Mouse (Mus musculus): Measurements from ENCODE around the gene Spryd3. TPM values are rescaled to one million over a fixed set of nuclear protein-coding genes. Genes with fewer than 3 reads are reported as not detected.

The Spryd3 gene
- polyA plus RNA-seq, 1 experiment: 46.6 TPM

- Histone ChIP-seq H3K27ac (ENCODE audit: control insufficient read depth, insufficient read depth, low read depth, low read length) (peak within 1 kb of the TSS; percentile 97), H3K27me3 (ENCODE audit: control insufficient read depth, insufficient read depth, low read length) (no peaks in the 10 kb centered on the region), H3K36me3 (ENCODE audit: control insufficient read depth, insufficient read depth, low read length) (no peaks in the 10 kb centered on the region), H3K4me3 (ENCODE audit: control insufficient read depth, low read depth, low read length) (peak within 1 kb of the TSS; percentile 96), H3K4me1 (ENCODE audit: control insufficient read depth, insufficient read depth, low read length) (peaks cover 5% of the 10 kb centered on the region)
- TF ChIP-seq POLR2A (IDR thresholded peaks at IDR 0.05; ENCODE audit: control insufficient read depth, low read depth, low read length): peak; percentile 72
- TF ChIP-seq CTCF (IDR thresholded peaks at IDR 0.05; ENCODE audit: control insufficient read depth, insufficient read depth, insufficient replicate concordance, low read depth, low read length): no peak
These were observed 62.4 kb downstream of the Spryd3 start, which contains the start of gene Eif4b for GRCm38 (mm10) chr15:102073559-102074069. Gene Eif4b, plus strand, starts transcription at chr15:102073773.

- TF ChIP-seq POLR2A (IDR thresholded peaks at IDR 0.05; ENCODE audit: control insufficient read depth, low read depth, low read length) (no peak), CTCF (IDR thresholded peaks at IDR 0.05; ENCODE audit: control insufficient read depth, insufficient read depth, insufficient replicate concordance, low read depth, low read length) (no peak)
- H3K27me3 ChIP-seq (ENCODE audit: control insufficient read depth, insufficient read depth, low read length): no peaks in the 10 kb centered on the region
- no peaks in the 10 kb centered on the region for H3K36me3 ChIP-seq (ENCODE audit: control insufficient read depth, insufficient read depth, low read length)
- H3K27ac ChIP-seq (ENCODE audit: control insufficient read depth, insufficient read depth, low read depth, low read length): no peak overlapping the region
- H3K4me1 ChIP-seq (ENCODE audit: control insufficient read depth, insufficient read depth, low read length): peaks cover 5% of the 10 kb centered on the region
- H3K4me3 ChIP-seq (ENCODE audit: control insufficient read depth, low read depth, low read length): peak overlapping the region; percentile 96
These were observed 63.0 kb downstream of the Spryd3 start for GRCm38 (mm10) chr15:102072963-102073558.

GRCm38 (mm10) chr15:102070476-102071467, 65.3 kb downstream of the Spryd3 start:
- no peaks in the 10 kb centered on the region for H3K27me3 ChIP-seq (ENCODE audit: control insufficient read depth, insufficient read depth, low read length)
- no peak overlapping the region for H3K4me3 ChIP-seq (ENCODE audit: control insufficient read depth, low read depth, low read length)
- no peak for TF ChIP-seq POLR2A (IDR thresholded peaks at IDR 0.05; ENCODE audit: control insufficient read depth, low read depth, low read length)
- no peak for TF ChIP-seq CTCF (IDR thresholded peaks at IDR 0.05; ENCODE audit: control insufficient read depth, insufficient read depth, insufficient replicate concordance, low read depth, low read length)
- no peaks in the 10 kb centered on the region for H3K36me3 ChIP-seq (ENCODE audit: control insufficient read depth, insufficient read depth, low read length)
- H3K27ac ChIP-seq (ENCODE audit: control insufficient read depth, insufficient read depth, low read depth, low read length): no peak overlapping the region
- peaks cover 5% of the 10 kb centered on the region for H3K4me1 ChIP-seq (ENCODE audit: control insufficient read depth, insufficient read depth, low read length)

Other genes with a start within 250 kb of the Spryd3 start
- 0.18 and 0.20 TPM in 2 replicates for gene Krt76, start 243.3 kb downstream of the Spryd3 start, polyA plus RNA-seq (2012; rRNA removed)
- gene Krt4, start 211.5 kb downstream of the Spryd3 start, polyA plus RNA-seq (2012; rRNA removed): 0.20 TPM in 1 of 2 replicates, not detected in the other
- 0.40 and 0.61 TPM in 2 replicates for gene Krt79, start 195.9 kb downstream of the Spryd3 start, polyA plus RNA-seq (2012; rRNA removed)
- gene Krt78, start 181.9 kb downstream of the Spryd3 start, polyA plus RNA-seq (2012; rRNA removed): 0.48 and 0.63 TPM in 2 replicates
- 9.3 and 16.7 TPM in 2 replicates for gene Krt8, start 131.8 kb downstream of the Spryd3 start, polyA plus RNA-seq (2012; rRNA removed)
- 0.52 and 5.1 TPM in 2 replicates for gene Krt18, start 108.1 kb downstream of the Spryd3 start, polyA plus RNA-seq (2012; rRNA removed)
- 75.6 and 75.9 TPM in 2 replicates for gene Eif4b, start 62.5 kb downstream of the Spryd3 start, polyA plus RNA-seq (2012; rRNA removed)
- gene Tns2, start 35.8 kb downstream of the Spryd3 start, polyA plus RNA-seq (2012; rRNA removed): 6.5 and 6.9 TPM in 2 replicates
- 25.5 and 27.3 TPM in 2 replicates for gene Igfbp6, start 8.1 kb upstream of the Spryd3 start, polyA plus RNA-seq (2012; rRNA removed)
- 0.12 and 0.14 TPM in 2 replicates for gene Soat2, start 14.3 kb upstream of the Spryd3 start, polyA plus RNA-seq (2012; rRNA removed)
- gene Zfp740, start 67.0 kb upstream of the Spryd3 start, polyA plus RNA-seq (2012; rRNA removed): 9.9 and 11.3 TPM in 2 replicates
- 23.1 and 27.3 TPM in 2 replicates for gene Csad, start 68.5 kb upstream of the Spryd3 start, polyA plus RNA-seq (2012; rRNA removed)
- 0.17 and 0.23 TPM in 2 replicates for gene Itgb7, start 95.7 kb upstream of the Spryd3 start, polyA plus RNA-seq (2012; rRNA removed)
- 2.6 and 3.9 TPM in 2 replicates for gene Rarg, start 121.3 kb upstream of the Spryd3 start, polyA plus RNA-seq (2012; rRNA removed)
- gene Gm9918, start 134.3 kb upstream of the Spryd3 start, polyA plus RNA-seq (2012; rRNA removed): 0.08 and 0.10 TPM in 2 replicates
- 12.1 and 14.3 TPM in 2 replicates for gene Mfsd5, start 143.2 kb upstream of the Spryd3 start, polyA plus RNA-seq (2012; rRNA removed)
- gene Espl1, start 160.0 kb upstream of the Spryd3 start, polyA plus RNA-seq (2012; rRNA removed): 41.4 and 45.3 TPM in 2 replicates
- 296 and 331 TPM in 2 replicates for gene Pfdn5, start 189.9 kb upstream of the Spryd3 start, polyA plus RNA-seq (2012; rRNA removed)
- gene Myg1, start 195.5 kb upstream of the Spryd3 start, polyA plus RNA-seq (2012; rRNA removed): 30.3 and 34.3 TPM in 2 replicates
- 41.5 and 43.5 TPM in 2 replicates for gene Aaas, start 214.5 kb upstream of the Spryd3 start, polyA plus RNA-seq (2012; rRNA removed)
- gene Sp7, start 230.9 kb upstream of the Spryd3 start, polyA plus RNA-seq (2012; rRNA removed): 0.06 TPM in 1 of 2 replicates, not detected in the other